Mouse (Mus musculus) stomach, postnatal 0 days (tissue): ENCODE measurements around the gene Abcc1.

ENCODE experiments used
- CTCF ChIP-seq: IDR thresholded peaks from 2 replicates; pipeline ENCODE4 v1.5.1; 2016; ENCODE audit warnings: antibody characterized with exemption, low read depth, mild to moderate bottlenecking, moderate library complexity
- EP300 ChIP-seq: optimal IDR thresholded peaks from 2 replicates; pipeline ENCODE3; 2016; ENCODE audit warnings: antibody characterized with exemption

DNA sequence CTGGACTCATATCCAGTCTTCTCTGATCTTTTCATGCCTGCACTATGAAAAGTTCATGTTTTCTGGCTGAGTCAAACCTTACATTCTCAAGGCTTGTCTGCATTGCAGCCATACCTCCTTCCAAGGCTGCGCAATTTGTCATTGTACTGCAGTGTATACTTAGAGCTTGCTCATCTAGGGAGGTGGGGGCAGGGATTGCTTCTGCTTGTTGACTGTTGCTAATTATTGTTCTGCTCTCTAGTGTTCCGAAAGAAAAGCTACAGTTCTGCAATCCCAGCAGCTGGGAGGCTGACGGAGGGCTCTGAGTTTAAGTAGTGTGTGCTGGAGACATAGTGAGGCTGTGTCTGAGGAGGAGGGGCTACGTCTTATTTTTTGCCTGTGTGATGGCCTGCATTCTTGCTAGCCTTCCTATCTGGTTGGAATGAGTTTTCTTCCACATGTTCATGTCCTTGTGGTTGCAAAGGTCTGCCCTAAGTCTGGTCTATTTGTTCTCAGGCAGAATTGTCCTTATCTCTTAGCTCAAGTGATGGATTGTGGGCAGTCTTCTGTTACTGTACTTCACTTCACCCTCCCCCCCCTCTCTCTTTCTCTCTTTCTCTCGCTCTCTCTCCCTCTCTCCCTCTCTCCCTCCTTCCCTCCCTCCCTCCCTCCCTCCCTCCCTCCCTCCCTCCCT is 90.2 kb downstream of the Abcc1 start:
- TF ChIP-seq CTCF (peak; percentile 43), EP300 (no peak)
